Mouse (Mus musculus) kidney, embryonic 14.5 days (tissue): ENCODE data around the gene 4930524B15Rik. TPM values are rescaled to one million over a fixed set of nuclear protein-coding genes. Genes with fewer than 3 reads are reported as not detected.
"Not testable (repeated sequence)": the region's sequence is repeated elsewhere in the genome, so short reads cannot be mapped to it uniquely, and the experiment has no call there.

Experiments
- ATAC-seq: fragments of 200-750 bp; cut with Nextera tagmentation; 2 replicates; pipeline ENCODE4 v1.8.0; 2017; ENCODE audit warnings: moderate number of reproducible peaks, mild to moderate bottlenecking, moderate TSS enrichment, moderate library complexity; ENCODE audit not compliant: low FRiP score, low TSS enrichment
- H3K27ac ChIP-seq: fragments of 300-500 bp; sonication (generic); 2 replicates; pipeline ENCODE4 v1.5.1; 2014; ENCODE audit warnings: low read depth, mild to moderate bottlenecking, low read length, moderate library complexity, mixed read lengths
- H3K27me3 ChIP-seq: fragments of 300-500 bp; sonication (generic); 2 replicates; pipeline ENCODE4 v1.6.1; 2014; ENCODE audit warnings: mild to moderate bottlenecking, low read length; ENCODE audit not compliant: control insufficient read depth, insufficient read depth
- H3K36me3 ChIP-seq: fragments of 300-500 bp; sonication (generic); 2 replicates; pipeline ENCODE4 v1.6.1; 2014; ENCODE audit warnings: low read length, mixed read lengths; ENCODE audit not compliant: control insufficient read depth, insufficient read depth
- H3K4me1 ChIP-seq: fragments of 300-500 bp; sonication (generic); 2 replicates; pipeline ENCODE4 v1.6.1; 2014; ENCODE audit warnings: low read length, mixed read lengths; ENCODE audit not compliant: control insufficient read depth, insufficient read depth
- H3K4me2 ChIP-seq: fragments of 300-500 bp; sonication (generic); replicated peaks from 2 replicates; pipeline ENCODE4 v1.6.1; 2014; ENCODE audit warnings: low read depth, mild to moderate bottlenecking, low read length
- H3K4me3 ChIP-seq: fragments of 300-500 bp; sonication (generic); 2 replicates; pipeline ENCODE4 v1.5.1; 2014; ENCODE audit warnings: mild to moderate bottlenecking, low read length
- H3K9ac ChIP-seq: fragments of 300-500 bp; sonication (generic); 2 replicates; pipeline ENCODE4 v1.6.1; 2014; ENCODE audit warnings: low read depth, mild to moderate bottlenecking, low read length, moderate library complexity
- H3K9me3 ChIP-seq: fragments of 300-500 bp; sonication (generic); 2 replicates; pipeline ENCODE4 v1.6.1; 2016; ENCODE audit warnings: low read length; ENCODE audit not compliant: control insufficient read depth
- WGBS: fragments of 180-500 bp; shearing (Covaris S2); extraction: QIAGEN DNeasy Blood & Tissue Kit; methylation state at CpG from one replicate; pipeline ENCODE4 v1.1.7; 2014; 5-methylcytosine and 5-hydroxymethylcytosine counted together
- polyA plus RNA-seq: library from polyadenylated mRNA; unstranded; fragments of >200 nt; fragmentation: Nextera tagmentation; extraction: Ambion mirVana; gene quantifications from 2 replicates; pipeline ENCODE4 v1.2.1, GENCODE M21; 2014

Gene 4930524B15Rik
- polyA plus RNA-seq, 1 experiment from 2014 or later = 0.27 TPM

DNA sequence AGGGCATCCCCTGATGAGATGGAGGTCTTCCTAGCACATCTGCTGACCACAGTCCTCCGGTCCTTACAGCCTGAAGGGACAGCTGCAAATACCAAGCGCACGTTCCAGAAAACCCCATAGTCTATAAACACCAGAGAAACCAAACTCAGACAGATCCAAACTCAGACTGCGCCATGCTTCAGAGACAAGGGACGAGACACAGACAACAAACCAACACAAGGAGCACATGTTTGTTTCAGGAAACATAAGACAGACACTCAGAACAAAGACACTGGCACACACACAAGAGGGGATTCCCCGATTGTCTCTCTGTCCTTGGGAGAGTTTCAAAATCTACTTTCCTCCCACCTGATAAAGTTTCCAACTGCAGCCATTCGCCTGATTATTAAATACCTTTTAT, 16.4 kb downstream of the 4930524B15Rik start:
- no peak overlapping the region for H3K4me2 ChIP-seq
- H3K9ac ChIP-seq = no peak overlapping the region
- no peak overlapping the region for H3K27ac ChIP-seq
- no peaks in the 10 kb centered on the region for H3K36me3 ChIP-seq
- no peak for ATAC-seq
- H3K9me3 ChIP-seq = peaks cover 10% of the 10 kb centered on the region
- 93% methylated on average over 7 of the region's 7 CpGs for WGBS
- no peaks in the 10 kb centered on the region for H3K27me3 ChIP-seq
- H3K4me3 ChIP-seq = no peak overlapping the region
- H3K4me1 ChIP-seq = no peaks in the 10 kb centered on the region

DNA sequence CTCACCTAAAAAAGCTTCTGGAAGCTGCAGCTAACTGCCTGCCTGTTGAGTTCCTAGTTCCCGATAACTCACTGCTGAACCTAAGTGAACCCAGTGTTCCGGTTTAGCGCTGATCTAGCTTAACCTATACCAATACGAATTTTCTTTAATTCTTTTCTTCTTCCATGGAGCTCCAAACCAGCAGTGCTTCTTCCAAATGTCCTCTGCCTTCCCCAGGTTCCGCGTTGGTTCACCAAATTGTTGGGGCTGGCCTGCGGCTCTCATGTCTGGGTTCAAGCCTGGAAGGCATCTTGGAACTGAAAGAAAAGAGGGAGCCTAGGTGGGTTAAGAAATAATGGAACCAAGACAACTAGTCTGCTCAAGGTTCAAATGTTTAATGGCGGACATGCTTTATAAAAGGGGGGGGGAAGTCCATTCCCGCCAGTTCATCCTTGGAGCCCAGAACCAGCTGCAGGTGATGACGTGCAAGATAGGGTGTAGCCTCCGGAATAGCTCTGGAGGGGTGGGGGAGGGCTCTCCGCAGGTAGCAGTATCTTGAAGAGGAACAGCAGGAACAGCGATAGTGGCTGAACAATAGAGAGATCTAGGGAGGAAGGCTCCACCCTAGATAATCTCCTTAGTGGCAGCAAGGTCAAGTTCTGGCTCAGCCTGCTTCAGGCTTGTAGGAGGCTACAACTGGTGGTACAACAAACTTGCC, 17.0 kb downstream of the 4930524B15Rik start:
- H3K4me3 ChIP-seq, ATAC-seq: not testable (repeated sequence)

DNA sequence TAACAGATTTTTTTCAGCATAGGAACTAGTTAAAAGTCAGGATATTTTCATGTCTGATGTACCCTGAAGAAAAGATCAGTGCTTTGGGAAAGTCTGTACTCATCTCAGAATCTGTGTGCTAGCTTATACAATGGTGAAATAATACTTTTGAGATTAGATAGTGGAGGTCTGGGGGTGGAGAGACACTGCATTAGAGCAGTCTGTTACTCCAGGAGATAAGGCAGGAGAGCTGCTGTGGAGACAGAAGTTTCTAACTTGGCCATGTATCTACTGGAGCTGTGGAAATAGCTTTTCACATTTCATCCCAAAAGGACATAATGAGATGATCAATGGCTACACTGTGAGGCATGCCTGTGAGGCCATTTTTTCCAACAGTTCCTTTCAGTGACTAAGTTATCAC, 17.9 kb downstream of the 4930524B15Rik start:
- no peak overlapping the region for H3K4me3 ChIP-seq
- no peaks in the 10 kb centered on the region for H3K27me3 ChIP-seq
- H3K36me3 ChIP-seq = no peaks in the 10 kb centered on the region
- no peak overlapping the region for H3K4me2 ChIP-seq
- no peak for ATAC-seq
- peaks cover 10% of the 10 kb centered on the region for H3K9me3 ChIP-seq
- no peak overlapping the region for H3K27ac ChIP-seq
- no peak overlapping the region for H3K9ac ChIP-seq
- no peaks in the 10 kb centered on the region for H3K4me1 ChIP-seq

More for the DNA sequence above, 17.0 kb downstream of the 4930524B15Rik start:
- not testable (repeated sequence) for H3K4me2 ChIP-seq, H3K27ac ChIP-seq, H3K4me1 ChIP-seq, H3K27me3 ChIP-seq, H3K36me3 ChIP-seq, H3K9ac ChIP-seq
- peaks cover 10% of the 10 kb centered on the region for H3K9me3 ChIP-seq
- 90% methylated on average over 13 of the region's 13 CpGs for WGBS

DNA sequence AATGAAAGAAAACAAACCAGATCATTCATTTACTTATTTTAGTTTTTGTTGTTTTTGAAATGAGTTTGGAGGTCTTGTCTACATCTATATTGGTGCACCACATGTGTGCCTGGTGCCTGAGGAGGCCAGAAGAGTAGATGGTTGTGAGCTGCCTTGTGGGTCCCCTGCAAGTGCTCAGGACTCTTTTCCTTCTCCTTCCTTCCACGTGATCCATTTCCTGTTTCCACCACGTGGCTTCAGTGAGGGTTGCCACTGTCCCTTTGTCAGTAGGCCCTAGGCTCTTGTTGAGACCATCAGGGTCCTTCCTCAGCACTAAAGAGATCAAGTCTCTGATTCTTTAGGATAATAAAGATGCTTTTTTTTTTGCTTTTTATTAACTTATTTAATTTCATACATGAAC, 19.4 kb downstream of the 4930524B15Rik start:
- 63% methylated on average over 2 of the region's 2 CpGs for WGBS
- no peak for ATAC-seq

DNA sequence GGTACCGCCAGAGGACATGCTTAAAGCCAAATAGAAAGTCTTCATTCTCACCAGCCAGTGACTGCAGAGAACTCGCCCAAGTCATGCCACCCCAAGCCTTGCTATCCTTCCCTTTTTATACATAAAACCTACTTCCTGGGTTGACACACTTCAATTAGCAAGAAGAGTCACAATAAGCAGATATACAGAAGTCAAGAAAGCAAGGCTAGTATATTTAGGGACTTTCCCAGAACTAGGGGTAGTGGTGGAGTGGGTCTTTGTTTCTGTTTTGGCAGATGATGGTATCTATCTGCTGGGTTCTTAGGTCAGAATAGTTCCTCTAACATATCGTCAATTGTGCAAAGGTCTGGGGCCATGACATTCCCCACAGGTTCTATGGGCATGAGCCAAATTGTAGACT, 27.1 kb downstream of the 4930524B15Rik start:
- H3K4me1 ChIP-seq = no peaks in the 10 kb centered on the region
- no peaks in the 10 kb centered on the region for H3K9me3 ChIP-seq
- no peaks in the 10 kb centered on the region for H3K27me3 ChIP-seq
- no peak for ATAC-seq
- no peaks in the 10 kb centered on the region for H3K36me3 ChIP-seq
- 89% methylated on average over 3 of the region's 3 CpGs for WGBS
- H3K27ac ChIP-seq = no peak overlapping the region
- no peak overlapping the region for H3K4me2 ChIP-seq
- H3K4me3 ChIP-seq = no peak overlapping the region
- no peak overlapping the region for H3K9ac ChIP-seq

More for the DNA sequence above, 19.4 kb downstream of the 4930524B15Rik start:
- peaks cover 5% of the 10 kb centered on the region for H3K9me3 ChIP-seq
- no peaks in the 10 kb centered on the region for H3K4me1 ChIP-seq
- H3K9ac ChIP-seq = no peak overlapping the region
- H3K4me2 ChIP-seq = no peak overlapping the region
- no peaks in the 10 kb centered on the region for H3K36me3 ChIP-seq
- H3K4me3 ChIP-seq = no peak overlapping the region
- no peak overlapping the region for H3K27ac ChIP-seq
- H3K27me3 ChIP-seq = no peaks in the 10 kb centered on the region

DNA sequence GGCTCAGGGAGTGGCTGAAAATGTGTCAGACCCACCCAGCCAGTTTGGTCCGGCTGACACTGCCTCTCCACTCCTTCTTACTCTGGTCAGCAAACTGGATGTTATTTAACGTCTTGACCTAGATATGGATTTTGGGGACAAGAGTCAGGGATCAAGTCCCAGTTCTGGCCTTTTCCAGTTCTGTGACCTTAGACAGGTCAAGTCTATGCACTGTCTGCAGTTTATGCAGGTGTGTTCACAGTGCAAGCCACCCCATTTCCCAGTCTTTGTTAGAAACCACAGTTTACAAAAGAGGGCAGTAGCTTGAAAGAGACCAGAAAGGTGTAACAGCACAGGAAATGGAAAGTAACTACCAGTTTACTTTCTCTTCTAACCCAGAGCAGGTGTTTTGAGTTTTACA, 34.3 kb downstream of the 4930524B15Rik start:
- Histone ChIP-seq H3K9ac (no peak overlapping the region), H3K4me3 (no peak overlapping the region), H3K4me1 (no peaks in the 10 kb centered on the region), H3K27me3 (no peaks in the 10 kb centered on the region), H3K4me2 (no peak overlapping the region), H3K9me3 (no peaks in the 10 kb centered on the region), H3K27ac (no peak overlapping the region), H3K36me3 (no peaks in the 10 kb centered on the region)
- no peak for ATAC-seq
- WGBS = 56% methylated on average over 2 of the region's 2 CpGs

DNA sequence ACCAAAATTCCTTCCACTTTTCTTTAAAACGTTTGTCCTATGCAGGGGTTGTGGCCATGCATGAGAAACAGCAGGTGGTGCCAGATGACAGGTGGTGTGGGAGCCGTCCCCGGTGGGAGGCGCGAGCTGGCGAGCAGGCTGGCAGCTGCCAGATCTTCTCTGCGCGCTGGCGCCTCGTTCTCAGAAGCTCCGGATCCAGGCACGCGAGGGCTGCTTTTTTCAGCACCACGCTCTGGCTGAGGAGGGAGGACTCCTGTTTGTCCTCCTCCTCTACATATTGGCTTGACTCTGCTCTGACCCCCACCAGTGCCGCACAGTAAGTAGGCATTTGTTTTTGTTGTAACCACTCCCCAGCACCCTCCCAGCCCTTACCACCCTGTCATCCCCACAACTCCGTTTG, 34.9 kb downstream of the 4930524B15Rik start, which contains the start of gene Nsg2:
TSS of gene Nsg2 (plus strand) at position 183 of the 400 bp plus-strand sequence.
- H3K36me3 ChIP-seq = no peaks in the 10 kb centered on the region
- H3K27ac ChIP-seq = no peak within 1 kb of the TSS
- H3K4me2 ChIP-seq = peak within 1 kb of the TSS; percentile 42
- H3K9ac ChIP-seq = 0 out of 2 replicates have a peak within 1 kb of the TSS, but pooled peaks have one; percentile 5
- peak; percentile 89 for ATAC-seq
- no peaks in the 10 kb centered on the region for H3K27me3 ChIP-seq
- no peaks in the 10 kb centered on the region for H3K4me1 ChIP-seq
- no peaks in the 10 kb centered on the region for H3K9me3 ChIP-seq
- peak within 1 kb of the TSS; percentile 13; the same call in 1 of the 2 replicates for H3K4me3 ChIP-seq
- WGBS = 0% methylated on average over 16 of the region's 16 CpGs

DNA sequence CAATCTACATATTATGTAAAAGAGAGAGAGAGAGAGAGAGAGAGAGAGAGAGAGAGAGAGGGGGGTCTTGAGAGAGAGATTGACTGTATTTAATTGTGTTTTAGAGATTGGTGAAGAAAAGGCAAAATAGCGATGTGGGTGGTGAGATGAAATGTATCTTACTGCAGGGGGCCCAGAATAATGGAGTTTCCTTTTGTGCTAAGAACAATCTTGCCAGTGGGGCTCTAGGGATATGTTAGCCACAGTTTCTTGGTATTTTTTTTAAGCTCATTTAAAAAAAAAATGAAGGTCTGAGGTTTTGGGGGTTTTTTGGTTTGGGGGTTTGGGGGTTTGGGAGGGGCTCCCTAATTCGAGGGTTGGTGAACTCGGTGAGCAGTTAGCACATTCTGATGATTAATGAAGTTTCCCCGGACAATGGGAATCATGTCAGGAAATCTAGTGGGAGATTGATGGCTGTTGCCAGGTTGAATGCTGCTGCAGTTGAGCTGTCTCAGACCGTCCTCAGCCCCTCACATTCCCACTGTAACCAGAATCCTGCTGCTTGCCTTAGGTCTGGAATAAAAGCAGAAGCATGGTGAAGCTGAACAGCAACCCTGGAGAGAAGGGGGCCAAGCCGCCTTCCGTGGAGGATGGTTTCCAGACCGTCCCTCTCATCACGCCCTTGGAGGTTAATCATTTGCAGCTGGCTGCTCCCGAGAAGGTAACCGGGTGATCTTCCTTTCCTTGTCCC, 36.0 kb downstream of the 4930524B15Rik start:
- Histone ChIP-seq H3K9me3 (no peaks in the 10 kb centered on the region), H3K4me1 (no peaks in the 10 kb centered on the region), H3K4me2 (0 out of 2 replicates have a peak overlapping the region, but pooled peaks have one; percentile 2), H3K27me3 (no peaks in the 10 kb centered on the region), H3K9ac (no peak overlapping the region), H3K27ac (no peak overlapping the region), H3K36me3 (no peaks in the 10 kb centered on the region), H3K4me3 (no peak overlapping the region)
- peak; percentile 43; the same call in 1 of the 2 replicates for ATAC-seq
- WGBS = 4% methylated on average over 11 of the region's 11 CpGs

DNA sequence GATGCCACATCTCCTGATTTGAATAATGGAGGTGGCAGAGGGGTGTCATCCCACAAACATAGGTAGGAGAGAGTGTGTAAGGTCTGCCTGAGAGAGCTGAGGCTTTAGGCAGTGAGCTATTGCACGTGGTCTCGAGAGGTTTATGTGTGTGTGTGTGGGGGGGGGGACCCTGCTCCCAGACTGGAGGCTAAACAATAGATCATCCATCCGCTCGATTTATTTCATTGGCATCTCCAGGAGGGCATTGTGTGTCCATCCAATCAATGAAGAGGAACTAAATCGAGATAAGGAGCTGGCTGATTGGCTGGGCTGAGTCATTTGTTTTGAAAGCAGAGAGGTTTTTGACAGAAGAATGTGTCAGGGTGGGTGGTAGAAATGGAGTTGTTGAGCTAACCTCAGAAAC, 37.3 kb downstream of the 4930524B15Rik start:
- Histone ChIP-seq H3K4me3 (no peak overlapping the region), H3K4me2 (no peak overlapping the region)

More for the DNA sequence above, 37.3 kb downstream of the 4930524B15Rik start:
- Histone ChIP-seq H3K27me3 (no peaks in the 10 kb centered on the region), H3K9me3 (no peaks in the 10 kb centered on the region), H3K4me1 (no peaks in the 10 kb centered on the region), H3K9ac (no peak overlapping the region), H3K27ac (no peak overlapping the region), H3K36me3 (no peaks in the 10 kb centered on the region)
- WGBS = 20% methylated on average over 5 of the region's 5 CpGs
- no peak for ATAC-seq
